Mouse (Mus musculus) E14TG2a.4 (cell line): ENCODE results near the gene Rbms3.

Experiments
- CTCF ChIP-seq: conservative IDR thresholded peaks from 2 replicates; pipeline ENCODE4 v1.5.1; 2014; ENCODE audit warnings: low read length
- NANOG ChIP-seq: IDR thresholded peaks from 2 replicates; pipeline ENCODE4 v1.6.1; 2014; ENCODE audit warnings: borderline replicate concordance, low read length, mixed read lengths

DNA sequence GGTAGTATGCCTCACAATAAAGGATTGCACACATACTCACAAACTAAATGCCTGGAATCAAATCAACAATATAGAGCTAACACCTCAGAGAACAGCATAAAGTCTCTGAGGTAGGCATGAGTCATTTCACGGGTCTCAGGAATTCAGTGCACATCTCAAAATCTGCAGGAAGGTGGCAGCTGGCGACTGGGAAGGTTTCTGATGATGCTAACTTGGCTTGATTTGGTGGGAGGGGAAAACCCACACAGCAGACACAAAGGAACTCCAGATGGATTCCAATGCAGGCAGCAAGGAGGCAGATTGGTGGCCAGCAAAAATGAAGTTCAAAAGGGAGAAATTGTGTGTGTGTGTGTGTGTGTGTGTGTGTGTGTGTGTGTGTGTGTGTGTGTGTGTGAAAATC lies 193.9 kb downstream of the Rbms3 start:
- no peak for TF ChIP-seq CTCF
- no peak for TF ChIP-seq NANOG
